Mouse (Mus musculus) mesoderm, embryonic 11.5 days (tissue): Measurements from ENCODE around the gene Olfr698.
"Not testable (repeated sequence)": the region's sequence is repeated elsewhere in the genome, so short reads cannot be mapped to it uniquely, and the experiment has no call there.

Experiments
- DNase-seq: peaks from one replicate; pipeline ENCODE4 v3.0.0-alpha.2; 2012; ENCODE audit warnings: low read depth, low spot score

Gene Olfr698

DNA sequence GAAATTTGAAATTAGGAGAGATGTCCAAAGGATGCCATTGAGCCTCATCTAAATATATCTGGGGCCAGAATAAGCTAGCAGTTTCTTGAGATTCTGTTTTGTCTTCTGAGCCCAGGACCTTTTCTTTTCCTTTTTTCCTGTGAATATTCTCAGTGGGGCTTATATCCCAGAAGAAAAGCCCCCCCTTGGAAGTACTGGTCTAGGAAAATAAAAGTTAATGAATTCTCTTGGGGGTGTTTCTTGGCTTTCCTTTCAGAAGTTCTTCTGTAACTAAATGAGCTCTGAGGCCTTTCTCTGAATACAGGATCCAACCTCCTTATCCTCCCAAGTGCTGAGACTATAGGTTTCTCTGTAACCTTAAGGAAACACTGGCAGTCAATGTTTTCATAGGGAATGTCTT, at the start of gene Olfr698:
Gene Olfr698 (minus strand): TSS at position 101 of the 400 bp plus-strand sequence.
- DNase-seq = no peak

DNA sequence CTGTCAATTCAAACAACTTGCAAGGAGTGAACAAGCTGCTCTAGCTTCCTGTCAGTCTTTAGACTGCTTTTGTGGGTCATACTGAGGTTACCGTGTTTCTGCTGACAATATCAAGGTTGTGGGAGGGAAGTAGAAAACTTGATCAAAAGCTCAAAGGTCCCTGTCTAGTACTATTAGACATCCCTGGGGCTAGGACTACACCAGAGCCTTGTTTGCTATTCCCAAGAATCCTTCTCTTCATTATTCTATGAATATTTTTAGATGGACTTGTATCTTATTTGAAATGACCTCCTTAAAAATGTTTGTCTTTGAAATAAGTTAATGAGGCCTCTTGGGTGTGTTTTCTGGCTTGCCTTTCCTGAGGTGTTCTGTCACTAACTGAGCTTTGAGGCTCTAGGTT, 37.9 kb upstream of the Olfr698 start, which contains the start of gene Olfr699:
Gene Olfr699 (minus strand): TSS at position 101 of the 400 bp plus-strand sequence.
- no peak for DNase-seq

DNA sequence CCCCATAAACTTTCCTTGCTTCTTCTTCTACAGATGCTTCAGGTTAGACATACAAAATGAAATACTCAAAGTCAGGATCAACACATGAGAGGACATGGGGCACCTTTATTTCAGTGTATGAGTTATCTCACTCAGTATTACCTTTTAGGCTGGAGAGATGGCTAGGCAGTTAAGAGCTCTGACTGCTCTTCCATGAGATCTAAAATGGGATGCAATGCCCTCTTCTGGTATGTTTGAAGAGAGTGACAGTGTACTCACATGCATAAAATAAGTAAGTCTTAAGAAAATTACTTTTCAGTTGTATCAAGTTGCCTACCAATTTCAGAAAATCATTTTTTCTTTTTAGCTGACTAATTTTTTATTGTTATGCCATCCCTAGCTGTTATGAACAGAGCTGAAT, 33.1 kb upstream of the Olfr698 start:
- DNase-seq = no peak

DNA sequence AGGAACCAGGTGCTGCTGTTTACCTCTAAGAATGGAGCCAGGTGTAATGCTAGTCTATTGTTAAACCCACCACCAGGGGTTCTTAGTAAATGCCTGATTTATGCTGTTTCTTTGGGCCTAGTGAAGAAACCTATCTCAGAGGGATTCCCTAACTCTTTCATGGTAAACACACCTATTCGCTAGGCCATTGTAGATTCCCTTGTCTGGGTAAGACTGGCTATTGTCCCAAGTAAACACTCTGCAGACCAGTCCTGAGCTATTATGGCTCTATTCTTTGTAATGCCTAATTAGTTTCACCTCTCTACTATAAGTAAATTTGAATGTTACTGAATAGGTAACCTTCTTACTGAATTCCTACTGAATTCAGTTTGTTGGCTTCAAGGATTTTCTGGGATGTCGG, 5.8 kb upstream of the Olfr698 start:
- DNase-seq = not testable (repeated sequence)

- no peak for DNase-seq
Observed at GRCm38 (mm10) chr7:106758800-106759199, 3.6 kb upstream of the Olfr698 start.

DNA sequence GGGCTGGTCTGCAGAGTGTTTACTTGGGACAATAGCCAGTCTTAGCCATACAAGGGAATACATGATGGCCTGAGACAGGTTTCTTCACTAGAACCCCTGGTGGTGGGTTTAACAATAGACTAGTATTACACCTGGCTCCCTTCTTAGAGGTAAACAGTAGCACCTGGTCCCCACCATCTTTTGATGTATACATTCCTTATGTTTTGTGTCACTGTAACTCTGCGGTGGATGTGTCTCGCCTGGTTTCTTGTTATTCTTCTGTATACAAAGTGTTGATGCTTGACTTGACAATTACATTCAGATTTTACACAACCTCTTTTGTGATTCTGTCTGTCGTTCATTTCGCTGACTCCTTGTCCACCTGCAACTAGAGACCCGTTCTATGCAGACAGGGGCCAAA, 9.4 kb downstream of the Olfr698 start:
- no peak for DNase-seq

- no peak for DNase-seq
Observed at GRCm38 (mm10) chr7:106742343-106742742, 12.9 kb downstream of the Olfr698 start, which contains the start of gene Olfr697. TSS of gene Olfr697 (minus strand) at chr7:106742443.

- DNase-seq = no peak
Observed at GRCm38 (mm10) chr7:106737028-106737427, 18.2 kb downstream of the Olfr698 start.

GRCm38 (mm10) chr7:106733717-106734116, 21.5 kb downstream of the Olfr698 start:
- DNase-seq = no peak

DNA sequence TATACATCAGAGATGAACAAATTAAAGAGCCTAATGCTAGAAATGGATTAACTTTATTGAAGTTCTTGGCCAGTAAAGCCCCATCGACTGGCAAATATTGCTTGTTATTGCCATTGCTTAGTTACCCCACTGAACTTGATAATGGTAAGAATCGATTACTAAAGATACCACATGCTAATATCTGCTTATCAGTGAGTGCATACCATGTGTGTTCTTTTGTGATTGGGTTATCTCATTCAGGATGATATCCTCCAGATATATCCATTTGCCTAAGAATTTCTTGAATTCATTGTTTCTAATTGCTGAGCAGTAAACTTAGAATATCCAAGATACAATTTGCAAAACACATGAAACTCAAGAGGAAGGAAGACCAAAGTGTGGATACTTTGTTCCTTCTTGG, 29.5 kb downstream of the Olfr698 start:
- not testable (repeated sequence) for DNase-seq

- DNase-seq = no peak
Observed at GRCm38 (mm10) chr7:106716296-106716695, 38.9 kb downstream of the Olfr698 start, which contains the start of gene Olfr695. TSS of gene Olfr695 (minus strand) at chr7:106716396.

DNA sequence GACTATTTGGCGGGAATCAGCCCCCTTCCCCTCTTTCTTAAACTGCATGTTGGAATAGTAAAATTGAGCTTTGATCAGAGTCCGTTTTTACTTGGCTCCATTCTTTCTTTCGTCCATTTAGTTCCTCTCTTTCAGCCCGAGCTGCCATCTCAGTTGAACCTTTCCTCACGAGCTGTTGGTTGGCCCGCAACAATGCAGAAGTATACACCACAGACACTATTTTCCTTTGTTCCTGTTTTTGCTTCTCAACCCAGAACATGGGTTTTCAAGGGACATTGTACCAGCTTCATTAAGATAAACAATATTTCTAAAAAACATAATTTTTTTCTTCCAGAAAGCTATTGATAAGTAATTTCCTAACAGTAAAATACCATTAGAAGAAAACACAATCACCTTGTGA, 43.7 kb downstream of the Olfr698 start:
- DNase-seq = no peak

- DNase-seq = not testable (repeated sequence)
Observed at GRCm38 (mm10) chr7:106707705-106708104, 47.5 kb downstream of the Olfr698 start.
